Mouse (Mus musculus): ENCODE data around the gene Immp2l. TPM values are rescaled to one million over a fixed set of nuclear protein-coding genes. Genes with fewer than 3 reads are reported as not detected.

Gene Immp2l
- polyA plus RNA-seq, 1 experiment from 2014 or later, result 16.5 TPM

DNA sequence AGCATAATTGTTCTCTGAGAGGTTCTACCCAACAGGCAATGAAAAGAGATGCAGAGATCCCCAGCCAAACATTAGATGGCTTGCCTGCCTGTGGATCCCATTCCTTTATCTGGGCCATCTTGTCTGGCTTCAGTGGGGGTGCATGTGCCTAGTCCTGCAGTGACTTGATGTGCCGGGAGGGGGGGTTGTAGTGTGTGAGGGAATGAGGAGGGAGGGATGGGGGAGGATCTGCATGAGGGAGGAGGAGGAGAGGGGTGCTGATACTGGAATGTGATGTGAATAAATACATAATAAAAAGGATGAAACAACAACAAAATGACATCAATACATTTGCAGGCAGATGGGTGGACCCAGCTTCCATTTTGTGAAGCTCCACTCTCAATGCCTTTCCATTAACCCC lies 658.3 kb downstream of the Immp2l start:
- Histone ChIP-seq H3K4me2 (replicated peaks) (no peak overlapping the region), H3K27me3 (no peaks in the 10 kb centered on the region), H3K27ac (no peak overlapping the region), H3K4me1 (no peaks in the 10 kb centered on the region), H3K9ac (no peak overlapping the region), H3K4me3 (no peak overlapping the region), H3K9me3 (no peaks in the 10 kb centered on the region), H3K36me3 (no peaks in the 10 kb centered on the region)
- no peak for ATAC-seq (ENCODE audit: low FRiP score, low read depth)
- 67% methylated on average over 1 of the region's 1 CpGs for WGBS

GRCm38 (mm10) chr12:41689809-41690208 lies 665.9 kb downstream of the Immp2l start:
- H3K9ac ChIP-seq, result no peak overlapping the region
- H3K4me3 ChIP-seq, result no peak overlapping the region
- no peaks in the 10 kb centered on the region for H3K36me3 ChIP-seq
- no peak for ATAC-seq (ENCODE audit: low FRiP score, low read depth)
- WGBS, result 88% methylated on average over 3 of the region's 3 CpGs
- no peaks in the 10 kb centered on the region for H3K27me3 ChIP-seq
- no peak overlapping the region for H3K27ac ChIP-seq
- H3K4me1 ChIP-seq, result no peaks in the 10 kb centered on the region
- no peaks in the 10 kb centered on the region for H3K9me3 ChIP-seq
- no peak overlapping the region for H3K4me2 ChIP-seq (replicated peaks)

DNA sequence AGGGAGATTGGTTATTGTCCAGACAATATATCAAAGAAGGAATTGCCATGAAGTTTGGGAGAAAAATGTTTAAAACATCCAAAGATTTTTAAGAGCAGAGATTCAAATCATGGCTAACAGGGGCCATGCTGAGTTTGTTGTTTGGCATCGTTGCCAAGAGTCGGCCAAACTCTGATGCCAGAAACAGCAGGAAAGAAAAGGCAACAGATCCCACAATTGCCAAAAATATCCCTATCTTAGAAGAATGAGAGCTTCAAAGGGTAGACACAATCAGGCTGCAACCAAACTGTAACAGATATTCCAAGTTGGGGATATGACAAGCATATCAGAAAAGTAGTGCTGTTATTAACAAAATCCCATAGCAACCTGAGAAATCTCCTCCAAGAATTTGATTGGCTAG lies 686.7 kb downstream of the Immp2l start:
- WGBS, result 82% methylated on average over 2 of the region's 2 CpGs
- no peak overlapping the region for H3K4me2 ChIP-seq (replicated peaks)
- H3K27ac ChIP-seq, result no peak overlapping the region
- no peaks in the 10 kb centered on the region for H3K36me3 ChIP-seq
- no peak for ATAC-seq (ENCODE audit: low FRiP score, low read depth)
- no peaks in the 10 kb centered on the region for H3K27me3 ChIP-seq
- no peak overlapping the region for H3K4me3 ChIP-seq
- H3K9me3 ChIP-seq, result no peaks in the 10 kb centered on the region
- no peaks in the 10 kb centered on the region for H3K4me1 ChIP-seq
- no peak overlapping the region for H3K9ac ChIP-seq

- no peak overlapping the region for H3K9ac ChIP-seq
- H3K36me3 ChIP-seq, result no peaks in the 10 kb centered on the region
- no peaks in the 10 kb centered on the region for H3K4me1 ChIP-seq
- no peak overlapping the region for H3K4me3 ChIP-seq
- H3K27me3 ChIP-seq, result no peaks in the 10 kb centered on the region
- H3K9me3 ChIP-seq, result peaks cover 10% of the 10 kb centered on the region; the same call in 1 of the 2 replicates
- no peak overlapping the region for H3K27ac ChIP-seq
- H3K4me2 ChIP-seq (replicated peaks), result no peak overlapping the region
- no peak for ATAC-seq (ENCODE audit: low FRiP score, low read depth)
- WGBS, result 32% methylated on average over 1 of the region's 1 CpGs
Observed at GRCm38 (mm10) chr12:41716946-41717345, 693.1 kb downstream of the Immp2l start.

DNA sequence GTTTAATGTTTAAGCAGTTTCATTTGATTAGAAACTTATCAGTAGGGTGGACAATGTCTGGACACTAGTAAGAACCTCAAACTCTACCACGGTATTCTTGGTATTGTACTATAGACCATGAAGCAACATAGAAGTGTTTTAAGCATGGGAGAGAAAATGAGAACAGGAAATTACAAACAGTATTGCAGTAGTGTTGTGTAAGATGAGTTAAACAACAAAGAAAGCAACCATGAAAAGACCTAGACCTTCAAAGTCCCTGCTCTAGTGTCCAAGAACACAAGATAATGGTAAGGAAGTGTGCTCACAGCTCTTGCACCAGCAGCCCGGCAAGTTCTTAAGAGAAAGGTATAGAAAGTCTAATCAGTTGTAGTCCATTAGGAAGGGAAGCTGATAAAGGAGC lies 700.7 kb downstream of the Immp2l start:
- Histone ChIP-seq H3K9ac (no peak overlapping the region), H3K27ac (no peak overlapping the region), H3K4me2 (replicated peaks) (no peak overlapping the region), H3K9me3 (no peaks in the 10 kb centered on the region), H3K4me1 (no peaks in the 10 kb centered on the region), H3K36me3 (no peaks in the 10 kb centered on the region), H3K27me3 (no peaks in the 10 kb centered on the region), H3K4me3 (no peak overlapping the region)
- 87% methylated on average over 2 of the region's 2 CpGs for WGBS
- ATAC-seq (ENCODE audit: low FRiP score, low read depth), result no peak

DNA sequence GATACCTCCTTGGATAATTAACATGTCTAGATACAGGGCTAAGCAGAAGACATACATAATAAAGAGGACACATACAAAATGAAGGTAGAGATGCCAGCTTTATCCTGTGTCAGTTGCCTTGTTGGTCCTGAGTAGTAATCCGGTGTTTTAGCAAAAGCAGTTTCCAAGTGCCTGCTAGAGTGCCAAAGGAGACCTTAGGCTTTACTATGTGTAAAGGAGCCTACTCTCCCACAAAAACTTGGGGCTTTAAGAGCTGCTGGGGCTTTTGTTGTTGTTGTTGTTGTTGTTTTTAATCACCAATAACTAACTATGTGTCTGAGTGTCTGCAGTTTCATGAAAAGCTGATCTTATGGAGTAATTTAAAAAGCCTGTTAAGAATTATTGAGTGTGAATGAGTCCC lies 702.8 kb downstream of the Immp2l start:
- Histone ChIP-seq H3K36me3 (no peaks in the 10 kb centered on the region), H3K4me1 (no peaks in the 10 kb centered on the region), H3K9me3 (no peaks in the 10 kb centered on the region), H3K4me2 (replicated peaks) (no peak overlapping the region), H3K4me3 (no peak overlapping the region), H3K27ac (no peak overlapping the region), H3K27me3 (no peaks in the 10 kb centered on the region), H3K9ac (no peak overlapping the region)
- ATAC-seq (ENCODE audit: low FRiP score, low read depth), result no peak
- WGBS, result 72% methylated on average over 1 of the region's 1 CpGs

DNA sequence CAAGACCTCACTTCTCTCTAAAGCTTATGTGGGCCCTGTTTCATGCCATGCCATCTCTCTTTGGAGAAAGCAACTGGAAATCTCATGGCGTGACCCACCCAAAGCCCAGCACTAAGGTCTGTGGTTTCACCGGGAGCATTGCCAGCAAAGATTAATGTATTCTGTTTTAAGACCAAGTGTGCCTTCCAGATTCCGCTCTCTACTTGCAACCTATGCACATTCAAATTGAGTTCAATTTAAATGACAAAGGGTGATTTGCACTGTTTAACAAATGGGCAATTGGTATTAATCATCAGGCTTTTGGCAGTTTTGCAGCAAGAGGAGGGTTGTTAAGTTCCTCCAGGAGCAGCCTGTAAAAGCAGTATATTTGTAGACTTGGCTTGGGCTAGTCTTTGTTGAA lies 703.3 kb downstream of the Immp2l start:
- H3K4me2 ChIP-seq (replicated peaks), result no peak overlapping the region
- no peaks in the 10 kb centered on the region for H3K36me3 ChIP-seq
- H3K4me1 ChIP-seq, result no peaks in the 10 kb centered on the region
- ATAC-seq (ENCODE audit: low FRiP score, low read depth), result peak; percentile 3; the same call in 1 of the 2 replicates
- no peaks in the 10 kb centered on the region for H3K9me3 ChIP-seq
- H3K27ac ChIP-seq, result no peak overlapping the region
- WGBS, result 31% methylated on average over 3 of the region's 3 CpGs
- H3K27me3 ChIP-seq, result no peaks in the 10 kb centered on the region
- H3K4me3 ChIP-seq, result no peak overlapping the region
- H3K9ac ChIP-seq, result no peak overlapping the region

- no peak overlapping the region for H3K9ac ChIP-seq
- no peak overlapping the region for H3K4me2 ChIP-seq (replicated peaks)
- WGBS, result 90% methylated on average over 1 of the region's 1 CpGs
- H3K36me3 ChIP-seq, result no peaks in the 10 kb centered on the region
- no peak overlapping the region for H3K27ac ChIP-seq
- no peak overlapping the region for H3K4me3 ChIP-seq
- no peaks in the 10 kb centered on the region for H3K9me3 ChIP-seq
- no peak for ATAC-seq (ENCODE audit: low FRiP score, low read depth)
- H3K27me3 ChIP-seq, result no peaks in the 10 kb centered on the region
- H3K4me1 ChIP-seq, result no peaks in the 10 kb centered on the region
Observed at GRCm38 (mm10) chr12:41727764-41728338, 704.0 kb downstream of the Immp2l start.

- Histone ChIP-seq H3K4me2 (replicated peaks) (no peak overlapping the region), H3K4me1 (no peaks in the 10 kb centered on the region), H3K4me3 (no peak overlapping the region), H3K9me3 (no peaks in the 10 kb centered on the region), H3K27ac (no peak overlapping the region), H3K9ac (no peak overlapping the region), H3K36me3 (no peaks in the 10 kb centered on the region), H3K27me3 (no peaks in the 10 kb centered on the region)
- ATAC-seq (ENCODE audit: low FRiP score, low read depth), result no peak
- WGBS, result 71% methylated on average over 1 of the region's 1 CpGs
Observed at GRCm38 (mm10) chr12:41728467-41728866, 704.6 kb downstream of the Immp2l start.

GRCm38 (mm10) chr12:41729780-41730179 lies 705.9 kb downstream of the Immp2l start:
- Histone ChIP-seq H3K36me3 (no peaks in the 10 kb centered on the region), H3K9me3 (no peaks in the 10 kb centered on the region), H3K4me1 (no peaks in the 10 kb centered on the region), H3K27ac (no peak overlapping the region), H3K9ac (no peak overlapping the region), H3K4me3 (no peak overlapping the region), H3K4me2 (replicated peaks) (no peak overlapping the region), H3K27me3 (no peaks in the 10 kb centered on the region)
- no peak for ATAC-seq (ENCODE audit: low FRiP score, low read depth)
- 88% methylated on average over 1 of the region's 1 CpGs for WGBS

DNA sequence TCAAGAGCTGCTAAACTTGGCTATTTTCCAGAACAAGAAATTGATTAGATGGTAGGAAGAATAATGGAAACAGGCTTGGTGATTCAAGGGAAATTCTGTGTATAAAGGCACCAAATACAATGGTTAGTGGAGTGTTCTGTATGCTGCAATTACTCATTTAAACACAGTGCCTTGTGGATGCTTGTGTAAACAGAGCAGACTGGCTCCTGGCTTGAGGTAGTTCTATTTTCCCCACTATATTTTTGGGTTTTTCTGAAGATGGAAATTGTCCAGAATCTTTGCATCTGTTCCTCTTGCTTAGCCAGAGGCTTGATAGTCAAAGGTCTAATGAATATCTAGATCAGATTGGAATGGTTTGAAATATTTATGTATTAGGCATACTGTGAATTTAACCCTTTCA lies 709.3 kb downstream of the Immp2l start:
- H3K9me3 ChIP-seq, result no peaks in the 10 kb centered on the region
- no peak overlapping the region for H3K27ac ChIP-seq
- no peak overlapping the region for H3K9ac ChIP-seq
- H3K4me2 ChIP-seq (replicated peaks), result no peak overlapping the region
- no peaks in the 10 kb centered on the region for H3K27me3 ChIP-seq
- ATAC-seq (ENCODE audit: low FRiP score, low read depth), result no peak
- H3K36me3 ChIP-seq, result no peaks in the 10 kb centered on the region
- H3K4me3 ChIP-seq, result no peak overlapping the region
- no peaks in the 10 kb centered on the region for H3K4me1 ChIP-seq

DNA sequence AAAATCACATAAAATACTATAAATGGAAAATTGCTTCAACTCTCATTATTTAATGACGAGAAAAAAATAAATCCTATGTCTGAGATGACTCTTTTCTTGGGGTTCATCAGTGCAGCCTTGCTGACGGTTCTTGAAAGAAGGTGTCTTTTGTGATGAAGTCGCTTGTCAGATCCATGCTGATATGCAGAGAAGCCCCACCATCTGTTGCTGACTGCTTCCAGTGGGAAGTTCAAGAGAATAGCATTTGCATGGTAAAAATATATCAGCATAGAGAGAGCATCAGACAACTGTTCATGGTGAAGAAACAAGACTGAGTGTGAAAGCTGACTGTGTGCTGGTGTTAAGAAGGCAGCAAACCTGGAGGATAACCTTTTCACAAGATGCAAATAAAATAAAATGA lies 719.0 kb downstream of the Immp2l start:
- 80% methylated on average over 3 of the region's 3 CpGs for WGBS
- no peak overlapping the region for H3K27ac ChIP-seq
- ATAC-seq (ENCODE audit: low FRiP score, low read depth), result no peak

GRCm38 (mm10) chr12:41763396-41763795 lies 739.5 kb downstream of the Immp2l start:
- H3K9me3 ChIP-seq, result no peaks in the 10 kb centered on the region
- no peak overlapping the region for H3K27ac ChIP-seq
- no peaks in the 10 kb centered on the region for H3K4me1 ChIP-seq
- no peaks in the 10 kb centered on the region for H3K27me3 ChIP-seq
- H3K9ac ChIP-seq, result no peak overlapping the region
- no peak overlapping the region for H3K4me2 ChIP-seq (replicated peaks)
- 73% methylated on average over 3 of the region's 3 CpGs for WGBS
- no peaks in the 10 kb centered on the region for H3K36me3 ChIP-seq
- H3K4me3 ChIP-seq, result no peak overlapping the region
- ATAC-seq (ENCODE audit: low FRiP score, low read depth), result no peak

More for the DNA sequence above, 719.0 kb downstream of the Immp2l start:
- Histone ChIP-seq H3K27me3 (no peaks in the 10 kb centered on the region), H3K4me3 (no peak overlapping the region), H3K9me3 (no peaks in the 10 kb centered on the region), H3K4me1 (no peaks in the 10 kb centered on the region), H3K9ac (no peak overlapping the region), H3K36me3 (no peaks in the 10 kb centered on the region), H3K4me2 (replicated peaks) (no peak overlapping the region)
